Mouse (Mus musculus) cerebral cortex, adult 2 months (tissue): Measurements from ENCODE around the gene Aox3.

Source experiments
- WGBS: fragments of 180-500 bp; shearing (Covaris S2); methylation state at CpG from one replicate; pipeline ENCODE4 v1.1.7; 2018; 5-methylcytosine and 5-hydroxymethylcytosine counted together

Aox3 gene

GRCm38 (mm10) chr1:58112880-58113279 is at the start of gene Aox3:
Aox3 (plus strand) TSS chr1:58113130.
- WGBS = 11% methylated on average over 11 of the region's 11 CpGs

GRCm38 (mm10) chr1:58065151-58065550 is 47.8 kb upstream of the Aox3 start:
- 92% methylated on average over 5 of the region's 5 CpGs for WGBS

GRCm38 (mm10) chr1:58065606-58066005 is 47.3 kb upstream of the Aox3 start:
- 61% methylated on average over 3 of the region's 3 CpGs for WGBS

- 81% methylated on average over 6 of the region's 6 CpGs for WGBS
These were observed 43.7 kb upstream of the Aox3 start for GRCm38 (mm10) chr1:58069181-58069580.

- WGBS = 68% methylated on average over 11 of the region's 11 CpGs
These were observed 42.8 kb upstream of the Aox3 start for GRCm38 (mm10) chr1:58070091-58070490.

- 72% methylated on average over 9 of the region's 9 CpGs for WGBS
These were observed 41.9 kb upstream of the Aox3 start for GRCm38 (mm10) chr1:58071006-58071405.

- WGBS = 86% methylated on average over 1 of the region's 1 CpGs
These were observed 41.4 kb upstream of the Aox3 start for GRCm38 (mm10) chr1:58071509-58071908.

- WGBS = 86% methylated on average over 2 of the region's 2 CpGs
These were observed 40.5 kb upstream of the Aox3 start for GRCm38 (mm10) chr1:58072416-58072815.

- 56% methylated on average over 12 of the region's 12 CpGs for WGBS
These were observed 39.8 kb upstream of the Aox3 start for GRCm38 (mm10) chr1:58072991-58073730.

- WGBS = 94% methylated on average over 2 of the region's 2 CpGs
These were observed 38.7 kb upstream of the Aox3 start for GRCm38 (mm10) chr1:58074266-58074665.

GRCm38 (mm10) chr1:58078390-58078789 is 34.5 kb upstream of the Aox3 start:
- WGBS = 95% methylated on average over 7 of the region's 7 CpGs

- WGBS = 91% methylated on average over 5 of the region's 5 CpGs
These were observed 33.2 kb upstream of the Aox3 start for GRCm38 (mm10) chr1:58079689-58080088.

- WGBS = 89% methylated on average over 4 of the region's 4 CpGs
These were observed 32.5 kb upstream of the Aox3 start for GRCm38 (mm10) chr1:58080446-58080845.

- WGBS = 72% methylated on average over 5 of the region's 5 CpGs
These were observed 31.6 kb upstream of the Aox3 start for GRCm38 (mm10) chr1:58081356-58081755.

GRCm38 (mm10) chr1:58089316-58089715 is 23.6 kb upstream of the Aox3 start:
- 70% methylated on average over 5 of the region's 5 CpGs for WGBS

GRCm38 (mm10) chr1:58090191-58090590 is 22.7 kb upstream of the Aox3 start:
- 66% methylated on average over 4 of the region's 4 CpGs for WGBS

- WGBS = 83% methylated on average over 3 of the region's 3 CpGs
These were observed 21.7 kb upstream of the Aox3 start for GRCm38 (mm10) chr1:58091213-58091612.

- WGBS = 84% methylated on average over 2 of the region's 2 CpGs
These were observed 20.9 kb upstream of the Aox3 start for GRCm38 (mm10) chr1:58091992-58092560.

- WGBS = 94% methylated on average over 6 of the region's 6 CpGs
These were observed 15.6 kb upstream of the Aox3 start for GRCm38 (mm10) chr1:58097338-58097737.

- 70% methylated on average over 2 of the region's 2 CpGs for WGBS
These were observed 11.3 kb upstream of the Aox3 start for GRCm38 (mm10) chr1:58101531-58102146.

GRCm38 (mm10) chr1:58102494-58102893 is 10.4 kb upstream of the Aox3 start:
- 77% methylated on average over 7 of the region's 7 CpGs for WGBS

- WGBS = 91% methylated on average over 6 of the region's 6 CpGs
These were observed 7.2 kb upstream of the Aox3 start for GRCm38 (mm10) chr1:58105685-58106084.

GRCm38 (mm10) chr1:58107066-58107465 is 5.9 kb upstream of the Aox3 start:
- 67% methylated on average over 2 of the region's 2 CpGs for WGBS
